Mouse (Mus musculus) forelimb bud, embryonic 11.5 days (tissue): ENCODE data around the gene 1700061G19Rik.
"Not testable (repeated sequence)": the region's sequence is repeated elsewhere in the genome, so short reads cannot be mapped to it uniquely, and the experiment has no call there.

Experiments
- DNase-seq: peaks from one replicate; pipeline ENCODE4 v3.0.0-alpha.2; 2012; ENCODE audit warnings: low read depth, low spot score

1700061G19Rik gene

GRCm38 (mm10) chr17:56871767-56872166, 3.5 kb upstream of the 1700061G19Rik start:
- DNase-seq: no peak

GRCm38 (mm10) chr17:56872512-56872911, 2.8 kb upstream of the 1700061G19Rik start:
- no peak for DNase-seq

GRCm38 (mm10) chr17:56874237-56874636, 1.0 kb upstream of the 1700061G19Rik start, which contains the start of gene Acsbg2:
Gene Acsbg2, minus strand, starts transcription at chr17:56874447.
- no peak for DNase-seq

- no peak for DNase-seq
Observed at GRCm38 (mm10) chr17:56876465-56876864, 1.2 kb downstream of the 1700061G19Rik start.

GRCm38 (mm10) chr17:56876981-56877380, 1.7 kb downstream of the 1700061G19Rik start:
- no peak for DNase-seq

- DNase-seq: no peak
Observed at GRCm38 (mm10) chr17:56877426-56877825, 2.1 kb downstream of the 1700061G19Rik start.

- no peak for DNase-seq
Observed at GRCm38 (mm10) chr17:56883612-56884011, 8.3 kb downstream of the 1700061G19Rik start.

- no peak for DNase-seq
Observed at GRCm38 (mm10) chr17:56884331-56884730, 9.1 kb downstream of the 1700061G19Rik start.

GRCm38 (mm10) chr17:56884809-56885208, 9.5 kb downstream of the 1700061G19Rik start:
- no peak for DNase-seq

GRCm38 (mm10) chr17:56888050-56888449, 12.8 kb downstream of the 1700061G19Rik start:
- no peak for DNase-seq

GRCm38 (mm10) chr17:56890018-56890417, 14.7 kb downstream of the 1700061G19Rik start:
- DNase-seq: no peak

GRCm38 (mm10) chr17:56895368-56895918, 20.2 kb downstream of the 1700061G19Rik start:
- DNase-seq: no peak

- DNase-seq: no peak
Observed at GRCm38 (mm10) chr17:56896513-56897129, 21.3 kb downstream of the 1700061G19Rik start.

- DNase-seq: peak; percentile 63
Observed at GRCm38 (mm10) chr17:56897630-56898195, 22.4 kb downstream of the 1700061G19Rik start.

GRCm38 (mm10) chr17:56902698-56903097, 27.4 kb downstream of the 1700061G19Rik start:
- no peak for DNase-seq

GRCm38 (mm10) chr17:56906166-56906565, 30.9 kb downstream of the 1700061G19Rik start:
- no peak for DNase-seq

- no peak for DNase-seq
Observed at GRCm38 (mm10) chr17:56907096-56907495, 31.8 kb downstream of the 1700061G19Rik start.

- DNase-seq: no peak
Observed at GRCm38 (mm10) chr17:56907887-56908286, 32.6 kb downstream of the 1700061G19Rik start.

- not testable (repeated sequence) for DNase-seq
Observed at GRCm38 (mm10) chr17:56909764-56910163, 34.5 kb downstream of the 1700061G19Rik start.

GRCm38 (mm10) chr17:56913023-56913422, 37.7 kb downstream of the 1700061G19Rik start:
- DNase-seq: no peak

- no peak for DNase-seq
Observed at GRCm38 (mm10) chr17:56913444-56913843, 38.2 kb downstream of the 1700061G19Rik start.

- DNase-seq: no peak
Observed at GRCm38 (mm10) chr17:56917166-56917565, 41.9 kb downstream of the 1700061G19Rik start.

- no peak for DNase-seq
Observed at GRCm38 (mm10) chr17:56919725-56920124, 44.4 kb downstream of the 1700061G19Rik start.
